Comparison of ENCODE assay signal across 19 mouse cellular contexts in the genomic region with DNA sequence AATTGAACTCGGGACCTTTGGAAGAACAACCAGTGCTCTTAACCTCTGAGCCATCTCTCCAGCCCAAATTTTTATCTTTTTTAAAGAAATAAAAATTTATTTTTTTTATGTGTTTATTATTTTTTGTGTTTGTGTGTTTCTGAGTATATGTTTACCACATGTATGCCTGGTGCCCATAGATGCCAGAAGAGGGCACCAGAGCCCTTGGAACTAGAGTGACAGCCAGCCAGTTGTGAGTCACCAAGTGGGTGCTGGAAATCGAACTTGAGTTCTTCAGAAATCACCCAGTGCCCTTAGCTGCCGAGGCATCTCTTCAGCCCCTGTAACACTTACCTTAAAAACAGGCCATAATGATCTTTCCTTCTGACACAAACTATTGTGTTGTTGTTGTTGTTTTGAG. TPM values are rescaled to one million over a fixed set of nuclear protein-coding genes. Genes with fewer than 3 reads are reported as not detected.
"Had no signal": no experiment of that assay in that cellular context is flagged by ENCODE, and none has a peak within 500 bp of the region (broad histone marks: within the 10 kb centered on the region; RNA-seq: fewer than 3 reads in every experiment).

No protein-coding gene starts in this region.

- H3K4me3 ChIP-seq: layer of hippocampus, adult 2 months; limb, embryonic 12.5 days; lung, embryonic 15.5 days; midbrain, embryonic 12.5 days had no signal

- H3K27me3 ChIP-seq: limb, embryonic 12.5 days; lung, embryonic 15.5 days; midbrain, embryonic 12.5 days had no signal

- H3K36me3 ChIP-seq: limb, embryonic 12.5 days; lung, embryonic 15.5 days; midbrain, embryonic 12.5 days had no signal

- H3K9me3 ChIP-seq: limb, embryonic 12.5 days; lung, embryonic 15.5 days; midbrain, embryonic 12.5 days had no signal

- H3K4me1 ChIP-seq: limb, embryonic 12.5 days; lung, embryonic 15.5 days; midbrain, embryonic 12.5 days had no signal

- H3K9ac ChIP-seq: limb, embryonic 12.5 days; lung, embryonic 15.5 days; midbrain, embryonic 12.5 days had no signal

- H3K4me2 ChIP-seq: limb, embryonic 12.5 days; lung, embryonic 15.5 days; midbrain, embryonic 12.5 days had no signal

- H3K27ac ChIP-seq: layer of hippocampus, adult 2 months; limb, embryonic 12.5 days; lung, embryonic 15.5 days; macrophage; midbrain, embryonic 12.5 days; stomach, postnatal 0 days had no signal

- DNase-seq: kidney, adult 9 months; kidney, postnatal 10 days; kidney, postnatal 4 days; liver; lung, postnatal 14 days; right cerebral cortex, postnatal 14 days; thymus, postnatal 4 days had no signal

RNA-seq across cellular contexts. Expression of gene Heyl, which starts 37.7 kb away (rescaled TPM):
- polyA plus RNA-seq: macrophage had no signal

RNA-seq across cellular contexts. Expression of gene Oxct2a, which starts 52.4 kb away (rescaled TPM):
- total RNA-seq: layer of hippocampus, adult 2 months; layer of hippocampus, postnatal 10 days; left cerebral cortex, postnatal 36 days; megakaryocyte-erythroid progenitor cell, adult 5-6 weeks; midbrain, postnatal 0 days had no signal
- polyA plus RNA-seq: limb, embryonic 12.5 days; liver, embryonic 16.5 days; lung, embryonic 15.5 days; macrophage; midbrain, embryonic 12.5 days; neural tube, embryonic 14.5 days; stomach, postnatal 0 days had no signal
